Mouse (Mus musculus): ENCODE data around the gene Dgcr2. TPM values are rescaled to one million over a fixed set of nuclear protein-coding genes. Genes with fewer than 3 reads are reported as not detected.

Gene Dgcr2
- polyA plus RNA-seq, 1 experiment from 2014 or later: 83.3 TPM

DNA sequence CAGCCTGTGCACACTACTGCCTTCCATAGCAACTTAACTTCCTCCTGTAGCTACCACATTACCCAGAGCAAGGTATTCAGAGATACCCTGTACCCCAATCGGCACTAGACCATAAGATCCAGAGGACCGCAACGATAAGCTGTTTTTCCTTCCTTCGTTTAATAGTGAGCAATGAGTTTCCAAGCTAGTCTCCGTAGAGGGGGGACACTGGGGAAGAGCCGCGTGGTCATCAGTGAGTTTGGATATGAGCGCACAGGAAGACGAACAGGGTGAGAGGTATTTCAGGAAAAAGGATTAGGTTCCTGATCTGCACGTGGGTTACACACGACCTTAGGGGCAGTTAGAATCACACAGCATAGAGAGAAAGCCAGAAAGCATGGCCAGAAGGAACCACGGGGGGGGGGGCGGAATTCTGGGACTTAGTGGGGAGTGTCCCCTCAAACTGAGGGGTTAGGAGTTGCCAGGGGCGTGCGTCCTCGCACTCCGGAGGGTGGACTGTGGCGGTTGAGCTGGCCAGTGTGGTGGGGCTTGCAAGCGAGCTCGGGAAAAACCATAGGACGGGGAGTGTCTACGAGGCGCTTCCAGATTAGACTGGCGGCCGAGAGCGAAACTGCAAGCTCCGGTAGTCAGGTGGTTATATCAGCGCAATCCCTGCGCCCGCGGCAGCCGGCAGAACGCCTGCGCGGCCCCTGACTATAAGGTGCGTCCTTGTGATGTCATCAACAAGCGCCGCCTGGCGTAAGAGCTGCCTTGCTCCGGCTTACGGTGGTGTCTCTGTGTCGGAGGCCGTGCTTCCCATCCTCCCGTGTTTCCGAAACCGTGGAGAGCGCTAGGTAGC lies 23.2 kb upstream of the Dgcr2 start:
- H3K9me3 ChIP-seq (ENCODE audit: control insufficient read depth, low read length): no peaks in the 10 kb centered on the region
- H3K9ac ChIP-seq (ENCODE audit: low read length): peak overlapping the region; percentile 74
- H3K4me3 ChIP-seq (ENCODE audit: low read depth, low read length): peak overlapping the region; percentile 64
- ATAC-seq (ENCODE audit: low FRiP score) (peak; percentile 92), DNase-seq (ENCODE audit: low spot score, missing footprints) (peak; percentile 99)
- H3K27me3 ChIP-seq (ENCODE audit: control insufficient read depth, insufficient read depth, low read length): peaks cover 22% of the 10 kb centered on the region
- peaks cover 3% of the 10 kb centered on the region; the same call in 1 of the 2 replicates for H3K36me3 ChIP-seq (ENCODE audit: control insufficient read depth, insufficient read depth, low read length)
- WGBS: 3% methylated on average over 47 of the region's 47 CpGs
- H3K4me2 ChIP-seq: peak overlapping the region; percentile 96
- H3K27ac ChIP-seq (ENCODE audit: low read depth, low read length): peak overlapping the region; percentile 76
- H3K4me1 ChIP-seq (ENCODE audit: control insufficient read depth, insufficient read depth, low read length): peaks cover 20% of the 10 kb centered on the region

DNA sequence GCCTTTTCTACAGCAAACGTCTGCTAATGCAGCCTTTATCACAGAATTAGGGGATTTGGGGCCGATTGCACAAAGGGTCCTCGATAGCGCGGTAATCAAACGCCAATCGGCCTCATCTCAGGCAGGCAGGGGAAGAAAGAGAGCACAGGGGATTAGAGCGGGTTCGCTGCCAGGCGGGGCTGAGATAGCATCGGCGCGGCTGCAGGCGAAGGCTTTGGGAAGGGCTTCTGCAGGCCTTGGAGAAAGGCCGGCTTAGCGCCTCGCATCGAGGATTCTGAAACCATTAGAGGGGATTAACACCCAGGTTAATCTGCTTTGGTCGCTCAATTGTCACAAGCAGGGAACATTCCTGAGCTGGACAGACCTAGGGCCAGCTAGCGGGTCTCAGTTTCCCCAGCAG lies 22.2 kb upstream of the Dgcr2 start:
- peak overlapping the region; percentile 41; the same call in 1 of the 2 replicates for H3K27ac ChIP-seq (ENCODE audit: low read depth, low read length)
- H3K4me2 ChIP-seq: peak overlapping the region; percentile 96
- ATAC-seq (ENCODE audit: low FRiP score) (peak; percentile 28; the same call in 1 of the 2 replicates), DNase-seq (ENCODE audit: low spot score, missing footprints) (peak; percentile 95)
- peaks cover 28% of the 10 kb centered on the region for H3K27me3 ChIP-seq (ENCODE audit: control insufficient read depth, insufficient read depth, low read length)
- 3% methylated on average over 20 of the region's 20 CpGs for WGBS
- H3K9ac ChIP-seq (ENCODE audit: low read length): peak overlapping the region; percentile 74
- H3K9me3 ChIP-seq (ENCODE audit: control insufficient read depth, low read length): no peaks in the 10 kb centered on the region
- no peak overlapping the region for H3K4me3 ChIP-seq (ENCODE audit: low read depth, low read length)
- H3K36me3 ChIP-seq (ENCODE audit: control insufficient read depth, insufficient read depth, low read length): peaks cover 3% of the 10 kb centered on the region; the same call in 1 of the 2 replicates
- peaks cover 19% of the 10 kb centered on the region for H3K4me1 ChIP-seq (ENCODE audit: control insufficient read depth, insufficient read depth, low read length)

DNA sequence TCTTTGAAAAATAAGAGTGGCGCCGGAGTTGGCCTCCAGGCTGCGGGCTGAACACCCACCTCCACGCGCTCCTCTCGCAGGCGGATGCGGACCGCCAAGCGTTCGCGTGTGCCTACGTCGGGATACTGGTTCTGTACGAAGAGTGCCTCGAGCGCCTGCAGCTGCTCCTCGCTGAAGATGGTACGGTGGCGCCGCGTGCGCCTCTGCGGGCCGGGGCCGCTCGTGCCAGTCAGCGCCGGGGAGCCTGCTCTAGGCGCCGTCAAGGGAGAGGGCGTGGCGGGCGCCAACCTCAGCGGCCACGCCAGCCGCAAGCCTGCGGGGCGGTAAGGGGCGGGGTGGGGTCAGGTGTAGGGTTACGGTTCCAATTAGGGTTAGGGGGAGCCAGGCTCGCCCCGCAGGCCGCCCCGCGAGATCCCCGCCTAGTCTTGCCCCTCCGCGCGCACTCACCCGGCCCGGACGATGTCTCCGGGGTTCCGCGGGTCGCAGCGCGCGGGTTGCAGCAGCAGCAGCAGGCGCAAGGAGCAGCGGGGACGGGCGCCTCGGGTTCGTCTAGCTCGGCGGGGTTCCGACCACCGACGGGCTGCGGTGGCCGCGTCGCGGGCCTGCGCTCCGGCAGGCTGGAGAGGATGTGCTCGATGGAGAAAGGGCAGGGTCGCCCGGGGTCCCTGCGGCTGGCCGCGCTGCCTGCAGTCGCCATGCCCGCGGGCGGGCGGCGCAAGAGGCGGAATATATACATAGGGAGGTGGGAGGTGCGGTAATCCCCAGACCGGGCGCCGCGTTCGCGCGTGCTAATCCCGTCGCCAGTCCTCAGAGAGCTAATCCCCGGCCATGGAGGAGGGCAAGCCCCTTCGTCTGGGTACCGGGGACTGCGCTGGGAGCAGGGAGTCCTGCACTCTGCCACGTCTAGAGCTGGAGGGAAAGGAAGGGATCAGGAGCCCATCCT lies 16.2 kb upstream of the Dgcr2 start, which contains the start of gene Gsc2:
TSS of gene Gsc2 (minus strand) at position 753 of the 943 bp plus-strand sequence.
- H3K36me3 ChIP-seq (ENCODE audit: control insufficient read depth, insufficient read depth, low read length): no peaks in the 10 kb centered on the region
- H3K4me1 ChIP-seq (ENCODE audit: control insufficient read depth, insufficient read depth, low read length): peaks cover 17% of the 10 kb centered on the region
- under 1% methylated on average over 103 of the region's 106 CpGs for WGBS
- H3K27me3 ChIP-seq (ENCODE audit: control insufficient read depth, insufficient read depth, low read length): peaks cover 67% of the 10 kb centered on the region
- H3K4me2 ChIP-seq: peak within 1 kb of the TSS; percentile 49
- peak within 1 kb of the TSS; percentile 32 for H3K4me3 ChIP-seq (ENCODE audit: low read depth, low read length)
- H3K27ac ChIP-seq (ENCODE audit: low read depth, low read length): no peak within 1 kb of the TSS
- DNase-seq (ENCODE audit: low spot score, missing footprints) (peak; percentile 91), ATAC-seq (ENCODE audit: low FRiP score) (0 out of 2 replicates have a peak, but pooled peaks have one; percentile 12)
- H3K9ac ChIP-seq (ENCODE audit: low read length): peak within 1 kb of the TSS; percentile 38; the same call in 1 of the 2 replicates
- no peaks in the 10 kb centered on the region for H3K9me3 ChIP-seq (ENCODE audit: control insufficient read depth, low read length)

DNA sequence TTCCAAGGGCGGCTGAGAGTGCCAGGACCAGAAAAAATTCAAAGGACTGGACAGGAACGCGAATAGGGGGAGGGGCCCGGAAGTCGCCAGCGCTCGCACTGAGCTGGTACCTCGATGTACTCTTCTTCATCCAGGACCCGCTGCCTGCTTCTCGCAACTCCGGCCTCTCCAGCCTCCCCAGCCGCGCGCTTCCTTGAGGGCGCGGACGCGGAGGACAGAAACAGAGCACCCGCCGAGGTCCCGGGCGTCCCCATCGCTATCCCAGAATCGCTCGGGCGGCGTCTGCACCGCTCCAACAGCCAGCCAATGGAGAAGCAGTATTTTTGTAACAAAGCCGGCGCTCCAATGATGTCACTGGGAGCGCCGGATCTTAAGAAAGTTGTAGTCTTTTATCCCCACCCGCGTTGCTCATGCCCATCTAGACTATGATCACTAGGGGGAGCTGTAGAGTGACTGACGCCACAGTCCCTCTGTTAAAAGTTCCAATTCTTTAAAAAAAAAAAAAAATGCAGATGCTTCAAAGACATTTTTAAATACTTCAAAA lies 12.8 kb upstream of the Dgcr2 start, which contains the start of gene Ess2:
TSS of gene Ess2 (minus strand) at position 297 of the 544 bp plus-strand sequence.
- ATAC-seq (ENCODE audit: low FRiP score) (peak; percentile 93), DNase-seq (ENCODE audit: low spot score, missing footprints) (peak; percentile 99)
- Histone ChIP-seq H3K9ac (ENCODE audit: low read length) (peak within 1 kb of the TSS; percentile 67), H3K27me3 (ENCODE audit: control insufficient read depth, insufficient read depth, low read length) (peaks cover 44% of the 10 kb centered on the region), H3K27ac (ENCODE audit: low read depth, low read length) (no peak within 1 kb of the TSS; the same call in 1 of the 2 replicates), H3K36me3 (ENCODE audit: control insufficient read depth, insufficient read depth, low read length) (peaks cover 8% of the 10 kb centered on the region), H3K4me3 (ENCODE audit: low read depth, low read length) (peak within 1 kb of the TSS; percentile 52), H3K9me3 (ENCODE audit: control insufficient read depth, low read length) (no peaks in the 10 kb centered on the region), H3K4me2 (peak within 1 kb of the TSS; percentile 89), H3K4me1 (ENCODE audit: control insufficient read depth, insufficient read depth, low read length) (peaks cover 17% of the 10 kb centered on the region)
- under 1% methylated on average over 35 of the region's 35 CpGs for WGBS

DNA sequence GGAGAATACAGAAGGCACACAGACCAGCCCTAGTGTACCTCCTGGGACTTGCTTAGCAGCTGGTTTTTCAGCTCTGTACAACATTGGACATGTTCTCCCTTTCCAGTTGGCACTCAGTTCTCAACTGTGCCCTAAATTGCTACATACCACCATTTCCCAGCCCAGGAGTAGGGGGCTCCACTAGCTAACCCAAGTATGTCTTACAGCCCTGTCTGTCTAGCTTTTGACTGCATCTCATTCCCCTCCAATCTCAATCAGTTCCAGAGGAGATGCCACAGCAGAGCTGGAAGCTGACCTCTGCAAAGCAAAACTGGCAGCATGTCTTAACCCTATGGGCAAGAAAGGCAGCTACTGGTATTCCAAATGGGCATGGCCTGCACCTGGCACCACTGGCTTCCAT lies 2.3 kb downstream of the Dgcr2 start:
- no peak for ATAC-seq (ENCODE audit: low FRiP score)
- peak; percentile 64 for DNase-seq (ENCODE audit: low spot score, missing footprints)

DNA sequence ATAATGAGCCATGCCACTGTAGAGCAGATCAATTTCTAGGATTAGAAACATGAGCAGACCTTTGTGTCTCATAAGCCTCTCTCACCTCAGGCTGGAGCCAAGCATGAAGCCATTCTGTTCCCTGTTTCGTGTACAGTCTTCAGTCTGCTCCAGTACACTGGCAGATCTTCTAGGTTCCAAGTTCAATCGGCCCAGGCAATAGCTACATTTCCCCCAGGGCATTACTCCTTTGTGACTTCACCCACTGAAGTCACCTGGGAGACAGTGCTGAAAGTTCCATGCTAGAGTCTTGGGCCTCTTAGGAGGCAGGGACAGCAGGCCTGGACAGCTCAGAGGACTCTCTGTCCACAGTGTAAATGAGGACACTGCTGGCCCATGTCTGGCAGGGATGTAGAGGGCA lies 4.4 kb downstream of the Dgcr2 start, which contains the start of gene Tssk1:
TSS of gene Tssk1 (plus strand) at position 301 of the 400 bp plus-strand sequence.
- peaks cover 2% of the 10 kb centered on the region; the same call in 1 of the 2 replicates for H3K36me3 ChIP-seq (ENCODE audit: control insufficient read depth, insufficient read depth, low read length)
- no peak within 1 kb of the TSS for H3K27ac ChIP-seq (ENCODE audit: low read depth, low read length)
- ATAC-seq (ENCODE audit: low FRiP score) (no peak), DNase-seq (ENCODE audit: low spot score, missing footprints) (peak; percentile 26)
- peaks cover 16% of the 10 kb centered on the region for H3K4me1 ChIP-seq (ENCODE audit: control insufficient read depth, insufficient read depth, low read length)
- WGBS: 77% methylated on average over 2 of the region's 2 CpGs
- no peak within 1 kb of the TSS for H3K4me2 ChIP-seq
- no peaks in the 10 kb centered on the region for H3K9me3 ChIP-seq (ENCODE audit: control insufficient read depth, low read length)
- no peak within 1 kb of the TSS for H3K4me3 ChIP-seq (ENCODE audit: low read depth, low read length)
- no peak within 1 kb of the TSS for H3K9ac ChIP-seq (ENCODE audit: low read length)
- no peaks in the 10 kb centered on the region for H3K27me3 ChIP-seq (ENCODE audit: control insufficient read depth, insufficient read depth, low read length)

More for the DNA sequence above, 2.3 kb downstream of the Dgcr2 start:
- no peaks in the 10 kb centered on the region for H3K27me3 ChIP-seq (ENCODE audit: control insufficient read depth, insufficient read depth, low read length)
- H3K27ac ChIP-seq (ENCODE audit: low read depth, low read length): no peak overlapping the region
- peaks cover 14% of the 10 kb centered on the region for H3K36me3 ChIP-seq (ENCODE audit: control insufficient read depth, insufficient read depth, low read length)
- H3K9me3 ChIP-seq (ENCODE audit: control insufficient read depth, low read length): no peaks in the 10 kb centered on the region
- no peak overlapping the region for H3K4me2 ChIP-seq
- peaks cover 4% of the 10 kb centered on the region for H3K4me1 ChIP-seq (ENCODE audit: control insufficient read depth, insufficient read depth, low read length)
- no peak overlapping the region for H3K4me3 ChIP-seq (ENCODE audit: low read depth, low read length)
- H3K9ac ChIP-seq (ENCODE audit: low read length): no peak overlapping the region

DNA sequence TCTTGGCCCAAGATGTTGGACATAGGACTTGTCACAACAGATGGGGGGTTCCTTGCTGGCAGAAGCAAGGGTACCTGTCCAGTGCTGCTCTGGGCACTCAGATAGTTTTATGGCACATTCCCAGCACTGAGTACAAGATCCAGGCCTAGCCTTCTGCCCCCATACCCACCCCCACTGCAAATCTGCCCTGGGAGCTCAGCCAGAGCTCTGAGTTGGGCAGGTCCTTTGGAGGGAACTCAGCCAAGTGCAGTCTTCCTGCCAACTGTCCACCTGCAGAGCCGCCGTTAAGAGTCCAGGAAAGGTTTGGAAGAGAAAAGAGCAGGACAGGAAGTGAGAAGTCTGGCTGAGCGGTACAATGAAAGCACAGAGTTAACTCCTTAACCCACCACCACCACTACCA lies 5.8 kb downstream of the Dgcr2 start:
- no peaks in the 10 kb centered on the region for H3K27me3 ChIP-seq (ENCODE audit: control insufficient read depth, insufficient read depth, low read length)
- H3K4me1 ChIP-seq (ENCODE audit: control insufficient read depth, insufficient read depth, low read length): peaks cover 16% of the 10 kb centered on the region
- WGBS: 83% methylated on average over 3 of the region's 3 CpGs
- no peaks in the 10 kb centered on the region for H3K36me3 ChIP-seq (ENCODE audit: control insufficient read depth, insufficient read depth, low read length)
- H3K27ac ChIP-seq (ENCODE audit: low read depth, low read length): no peak overlapping the region
- H3K4me3 ChIP-seq (ENCODE audit: low read depth, low read length): no peak overlapping the region
- ATAC-seq (ENCODE audit: low FRiP score) (no peak), DNase-seq (ENCODE audit: low spot score, missing footprints) (no peak)
- H3K9me3 ChIP-seq (ENCODE audit: control insufficient read depth, low read length): no peaks in the 10 kb centered on the region
- no peak overlapping the region for H3K4me2 ChIP-seq
- H3K9ac ChIP-seq (ENCODE audit: low read length): no peak overlapping the region

DNA sequence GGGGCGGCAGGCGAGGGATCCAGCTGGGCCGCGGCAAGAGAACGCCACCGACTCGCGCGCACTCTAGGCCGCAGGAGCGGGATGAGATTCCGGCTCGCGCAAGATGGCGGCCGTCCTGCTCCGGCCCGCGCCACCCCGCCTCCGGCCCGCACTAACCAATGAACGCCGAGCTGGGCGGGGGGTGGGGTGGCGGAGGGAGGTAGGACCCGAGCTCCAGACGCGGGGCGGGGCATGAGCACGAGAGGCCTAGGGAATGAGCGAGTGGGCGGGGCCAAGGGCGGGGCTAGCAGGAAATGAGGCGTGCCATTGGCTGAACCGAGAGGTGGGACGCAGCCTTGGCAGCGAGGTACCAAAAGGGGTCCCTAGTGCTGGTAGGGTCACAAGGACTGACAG lies 6.8 kb downstream of the Dgcr2 start, which contains the start of gene Gm20518:
TSS of gene Gm20518 (minus strand) at position 105 of the 393 bp plus-strand sequence.
- peak within 1 kb of the TSS; percentile 87 for H3K27ac ChIP-seq (ENCODE audit: low read depth, low read length)
- ATAC-seq (ENCODE audit: low FRiP score): peak; percentile 98
- no peaks in the 10 kb centered on the region for H3K9me3 ChIP-seq (ENCODE audit: control insufficient read depth, low read length)
- no peaks in the 10 kb centered on the region for H3K36me3 ChIP-seq (ENCODE audit: control insufficient read depth, insufficient read depth, low read length)
- no peaks in the 10 kb centered on the region for H3K27me3 ChIP-seq (ENCODE audit: control insufficient read depth, insufficient read depth, low read length)
- peak within 1 kb of the TSS; percentile 94 for H3K4me3 ChIP-seq (ENCODE audit: low read depth, low read length)
- peak within 1 kb of the TSS; percentile 99 for H3K9ac ChIP-seq (ENCODE audit: low read length)
- peaks cover 16% of the 10 kb centered on the region for H3K4me1 ChIP-seq (ENCODE audit: control insufficient read depth, insufficient read depth, low read length)
- H3K4me2 ChIP-seq: peak within 1 kb of the TSS; percentile 71
- under 1% methylated on average over 37 of the region's 38 CpGs for WGBS
- DNase-seq (ENCODE audit: low spot score, missing footprints): peak; percentile 100
